Mouse (Mus musculus): ENCODE results near the gene Kcnj9. TPM values are rescaled to one million over a fixed set of nuclear protein-coding genes. Genes with fewer than 3 reads are reported as not detected.

The Kcnj9 gene
- total RNA-seq, 2 experiments from 2014 or later, result 0.22 TPM; not detected in 1

DNA sequence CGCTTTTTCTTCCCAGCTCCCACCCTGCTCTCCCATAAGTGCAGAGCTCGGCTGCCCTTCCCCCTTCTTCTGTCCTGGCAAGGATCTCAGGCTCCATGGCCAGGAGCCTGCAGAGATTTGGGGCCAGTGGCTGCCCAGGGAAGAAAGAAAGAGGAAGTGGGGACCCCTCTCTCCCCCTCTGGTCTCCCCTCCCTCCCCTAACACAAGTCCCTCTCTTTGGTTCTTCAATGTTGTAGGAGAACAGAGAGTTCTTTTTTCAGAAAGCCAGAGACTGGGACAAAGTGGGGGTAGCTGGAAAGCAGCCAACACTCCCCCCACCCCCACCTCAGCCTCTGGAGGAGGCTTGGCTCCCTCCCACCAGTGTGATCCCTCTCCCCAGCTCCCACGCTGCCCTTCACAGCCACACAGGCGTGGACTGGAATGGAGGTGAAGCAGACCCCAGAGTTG is 33.3 kb downstream of the Kcnj9 start:
- DNase-seq (ENCODE audit: low spot score in 2 of 2), result no peak

- DNase-seq (ENCODE audit: low spot score in 2 of 2), result no peak
These were observed 35.7 kb downstream of the Kcnj9 start for GRCm38 (mm10) chr1:172293449-172293848.

DNA sequence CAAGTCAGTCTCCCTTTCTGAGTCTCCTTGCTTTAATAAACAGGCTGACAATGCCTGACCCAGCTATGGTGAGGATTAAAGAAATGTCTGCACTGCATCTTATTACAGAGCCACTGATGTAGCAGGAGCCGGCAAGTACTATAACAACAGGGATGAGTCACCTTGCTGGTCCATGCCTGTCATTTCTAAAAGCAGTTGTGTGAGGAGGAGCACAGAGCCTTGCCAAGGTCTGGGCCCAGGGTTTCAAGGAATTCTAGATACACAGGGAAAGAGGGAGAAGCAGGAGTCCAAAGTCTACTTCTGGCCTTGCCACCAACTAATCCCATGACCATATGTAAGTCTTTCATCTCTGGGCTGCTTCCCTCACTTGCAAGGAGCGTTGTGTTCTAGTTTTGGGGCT is 36.2 kb downstream of the Kcnj9 start:
- DNase-seq (ENCODE audit: low spot score in 2 of 2), result no peak

GRCm38 (mm10) chr1:172289617-172289946 is 39.5 kb downstream of the Kcnj9 start:
- no peak for DNase-seq (ENCODE audit: low spot score in 2 of 2)

- no peak for DNase-seq (ENCODE audit: low spot score in 2 of 2)
These were observed 40.1 kb downstream of the Kcnj9 start for GRCm38 (mm10) chr1:172288900-172289616.

DNA sequence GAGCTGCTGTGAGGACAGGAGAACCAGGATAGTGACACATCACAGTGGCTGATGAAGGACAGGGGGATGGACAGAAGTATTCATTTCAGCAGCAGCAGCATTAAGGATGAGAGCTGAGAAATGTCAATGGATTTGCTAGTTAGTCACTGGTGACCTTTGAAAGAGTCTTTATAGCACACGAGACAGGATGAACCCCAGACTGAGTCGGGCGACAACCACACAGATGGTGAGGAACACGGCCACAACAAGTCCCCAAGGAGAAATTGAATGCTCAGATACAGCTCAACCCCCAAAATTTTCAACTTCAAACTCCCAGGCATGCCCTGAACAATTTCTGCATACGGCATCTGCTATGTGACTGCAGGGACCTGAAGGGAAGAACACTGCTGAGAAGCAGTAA is 42.4 kb downstream of the Kcnj9 start:
- no peak for DNase-seq (ENCODE audit: low spot score in 2 of 2)

DNA sequence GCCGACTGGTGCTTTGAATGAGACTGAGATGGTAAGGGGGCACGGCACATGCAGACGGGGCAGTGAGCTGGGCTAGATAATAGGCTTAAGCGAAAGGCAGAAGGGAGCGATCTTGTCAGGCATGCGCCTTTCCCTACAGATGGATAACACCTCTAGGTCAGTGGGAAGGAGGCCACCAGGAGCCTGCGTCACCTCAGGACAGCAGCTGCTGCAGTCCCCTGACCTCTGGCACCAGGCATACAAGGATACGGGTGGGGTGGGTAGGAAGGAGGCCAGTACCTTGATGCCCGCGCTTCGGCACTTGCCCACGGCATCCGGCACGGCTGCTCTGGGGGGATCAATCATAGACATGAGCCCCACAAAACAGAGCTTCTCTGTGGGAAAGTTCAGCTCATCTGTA is 44.9 kb downstream of the Kcnj9 start:
- DNase-seq (ENCODE audit: low spot score in 2 of 2), result no peak

GRCm38 (mm10) chr1:172283073-172283472 is 46.0 kb downstream of the Kcnj9 start:
- no peak for DNase-seq (ENCODE audit: low spot score in 2 of 2)

DNA sequence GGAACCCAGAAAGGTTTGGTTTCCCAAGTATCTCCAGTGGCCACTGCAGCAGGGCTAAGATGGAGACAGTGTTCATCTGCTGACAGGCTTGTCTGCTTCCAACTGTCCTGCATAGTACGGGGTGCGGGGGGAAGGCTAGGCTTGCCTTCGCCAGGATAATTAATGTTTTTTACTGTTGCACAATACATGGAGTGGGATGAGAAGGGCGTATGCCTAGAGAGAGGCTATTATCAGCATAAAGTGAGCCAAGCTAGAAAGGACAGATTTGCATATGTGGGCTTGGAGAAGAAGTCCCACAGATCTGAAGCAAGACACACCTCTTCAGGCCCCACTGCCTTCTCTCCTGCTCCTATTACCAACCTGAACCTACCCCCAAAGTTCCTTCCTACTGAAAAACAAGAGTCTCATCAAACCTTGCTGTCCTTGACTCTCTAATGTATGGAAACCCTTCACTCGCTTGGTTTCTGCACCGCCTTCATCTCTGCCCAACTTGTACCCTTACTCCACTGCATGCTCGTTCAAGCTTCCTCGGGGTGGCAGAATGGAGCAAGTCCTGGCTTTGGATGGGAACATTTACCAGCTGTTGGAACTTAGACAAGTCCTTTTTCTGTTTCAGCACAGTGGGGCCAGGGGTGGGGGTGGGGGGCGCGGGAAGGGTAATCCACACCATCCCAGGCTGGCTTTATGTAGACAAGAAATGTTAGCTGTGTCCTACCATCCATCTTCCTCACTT is 47.4 kb downstream of the Kcnj9 start:
- DNase-seq (ENCODE audit: low spot score in 2 of 2), result no peak

GRCm38 (mm10) chr1:172279768-172280509 is 49.2 kb downstream of the Kcnj9 start:
- no peak for DNase-seq (ENCODE audit: low spot score in 2 of 2)

DNA sequence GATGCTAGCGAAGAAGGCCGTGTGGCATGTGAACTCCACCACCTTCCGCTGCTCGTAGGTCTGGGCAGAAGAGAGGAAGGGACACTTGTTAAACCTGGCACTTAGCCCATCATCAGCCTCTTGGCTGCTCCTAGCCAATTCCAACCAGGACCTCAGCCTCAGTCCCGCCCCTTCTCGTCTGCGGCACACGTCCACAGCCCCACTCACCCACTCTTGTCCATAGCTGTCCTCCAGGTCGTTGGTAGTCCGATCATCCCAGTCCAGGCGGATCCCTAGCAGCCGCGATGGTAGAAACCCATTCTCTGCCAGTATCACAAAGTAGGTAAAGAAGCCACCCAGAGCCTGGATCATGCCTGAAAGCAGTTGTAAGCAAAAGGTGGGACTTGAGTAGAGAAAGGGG is 50.8 kb downstream of the Kcnj9 start:
- DNase-seq (ENCODE audit: low spot score in 2 of 2), result no peak

DNA sequence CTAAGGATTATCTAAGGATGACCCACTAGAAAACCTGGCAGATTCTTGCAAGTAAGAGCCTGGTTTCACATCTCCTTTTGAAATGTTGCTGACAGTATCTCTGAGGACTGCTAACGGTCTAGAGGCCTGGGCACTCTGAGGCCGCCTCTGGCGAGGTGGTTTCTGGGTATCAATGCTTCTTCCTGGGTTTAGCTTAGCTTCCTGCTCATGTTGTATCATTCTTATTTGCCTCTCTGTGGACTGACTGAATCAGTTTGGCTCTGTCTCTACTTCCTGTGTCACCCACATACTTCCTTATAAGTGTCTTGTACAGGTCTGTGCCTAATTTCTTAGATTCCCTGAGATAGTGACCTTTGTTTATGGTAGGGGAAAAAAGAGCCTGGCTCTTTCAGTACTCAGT is 51.9 kb downstream of the Kcnj9 start:
- no peak for DNase-seq (ENCODE audit: low spot score in 2 of 2)

DNA sequence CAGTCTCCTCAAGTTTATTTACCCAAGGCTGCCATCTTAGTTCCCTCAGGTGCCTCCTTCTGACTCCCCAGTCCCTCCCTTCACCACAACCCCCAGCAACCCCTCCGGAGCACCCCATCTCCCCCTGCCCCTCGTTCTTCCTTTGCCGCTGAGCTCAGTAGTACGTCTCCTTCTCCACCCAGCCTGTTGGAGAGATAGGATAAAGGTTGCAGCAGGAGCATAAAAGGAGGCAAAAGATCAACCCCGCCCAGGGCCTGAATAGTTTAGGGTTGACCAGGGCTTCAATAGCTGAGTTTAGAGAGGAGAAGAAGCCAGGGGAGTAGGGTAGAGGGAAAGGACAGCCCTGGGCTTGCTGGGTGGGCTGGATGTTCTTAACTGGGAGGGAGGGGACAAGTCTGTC is 54.6 kb downstream of the Kcnj9 start:
- no peak for DNase-seq (ENCODE audit: low spot score in 2 of 2)

- no peak for DNase-seq (ENCODE audit: low spot score in 2 of 2)
These were observed 55.0 kb downstream of the Kcnj9 start for GRCm38 (mm10) chr1:172274116-172274515.

GRCm38 (mm10) chr1:172273386-172273785 is 55.7 kb downstream of the Kcnj9 start:
- DNase-seq (ENCODE audit: low spot score in 2 of 2), result no peak

DNA sequence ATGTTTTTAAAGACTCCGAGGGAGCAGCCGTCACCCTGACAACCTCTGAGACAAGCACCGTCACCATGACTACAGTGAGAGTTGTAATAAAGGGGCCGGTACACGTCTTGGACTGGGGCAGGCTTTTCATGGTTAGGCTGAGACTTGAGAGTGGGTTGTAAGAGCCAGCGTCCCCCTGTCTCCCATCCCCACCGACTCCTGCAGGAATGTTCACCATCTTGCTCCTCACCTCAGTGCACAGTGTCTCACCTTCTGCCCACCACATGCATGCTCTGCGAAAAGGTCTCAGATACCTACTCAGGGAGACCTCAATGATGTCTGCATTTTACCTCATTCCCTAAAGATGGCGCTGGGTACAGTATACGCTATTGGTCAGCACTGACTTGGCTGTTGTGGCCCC is 57.4 kb downstream of the Kcnj9 start:
- DNase-seq (ENCODE audit: low spot score in 2 of 2), result no peak

GRCm38 (mm10) chr1:172271208-172271607 is 57.9 kb downstream of the Kcnj9 start:
- DNase-seq (ENCODE audit: low spot score in 2 of 2), result no peak

Other genes starting within 250 kb of the Kcnj9 start
- gene Copa, start 246.8 kb downstream of the Kcnj9 start, total RNA-seq (2021), result 100 to 1,000 TPM; 168 to 183 TPM
- 10 to 100 TPM; 79.5 to 94.9 TPM for gene Ncstn, start 246.5 kb downstream of the Kcnj9 start, total RNA-seq (2021)
- gene Pex19, start 202.6 kb downstream of the Kcnj9 start, total RNA-seq (2021), result 100 to 1,000 TPM; 121 to 130 TPM
- gene Dcaf8, start 181.2 kb downstream of the Kcnj9 start, total RNA-seq (2021), result 100 to 1,000 TPM in 1 of 2 experiments, 10 to 100 TPM in 1; 98.5 to 125 TPM
- gene Pea15a, start 122.5 kb downstream of the Kcnj9 start, total RNA-seq (2021), result 10 to 100 TPM; 55.2 to 72.6 TPM
- gene Casq1, start 109.5 kb downstream of the Kcnj9 start, total RNA-seq (2021), result 1 to 10 TPM in 1 of 2 experiments, under 1 TPM in 1; 0.66 to 1.9 TPM
- 1 to 10 TPM in 1 of 2 experiments, under 1 TPM in 1; 0.42 to 3.7 TPM for gene Atp1a4, start 70.9 kb downstream of the Kcnj9 start, total RNA-seq (2021)
- gene Igsf8, start 67.7 kb downstream of the Kcnj9 start, total RNA-seq (2021), result 10 to 100 TPM; 20.8 to 27.8 TPM
- 100 to 1,000 TPM; 128 to 221 TPM for gene Atp1a2, start 31.3 kb downstream of the Kcnj9 start, total RNA-seq (2021)
- gene Kcnj10, start 11.9 kb upstream of the Kcnj9 start, total RNA-seq (2021), result 1 to 10 TPM; 1.3 to 1.5 TPM
- gene Pigm, start 47.2 kb upstream of the Kcnj9 start, total RNA-seq (2021), result 10 to 100 TPM in 1 of 2 experiments, 1 to 10 TPM in 1; 9.3 to 11.5 TPM
- gene Slamf9, start 146.0 kb upstream of the Kcnj9 start, total RNA-seq (2021), result 1 to 10 TPM; 3.4 to 5.0 TPM
- gene Igsf9, start 152.5 kb upstream of the Kcnj9 start, total RNA-seq (2021), result 1 to 10 TPM; 1.1 to 3.2 TPM
- 10 to 100 TPM; 64.7 to 65.1 TPM for gene Tagln2, start 170.7 kb upstream of the Kcnj9 start, total RNA-seq (2021)
- gene Cfap45, start 191.5 kb upstream of the Kcnj9 start, total RNA-seq (2021), result under 1 TPM; 0.35 to 0.40 TPM
- gene Vsig8, start 226.6 kb upstream of the Kcnj9 start, total RNA-seq (2021), result under 1 TPM in 1 of 2 experiments, not detected in 1; 0.40 TPM

Measured in adrenal gland, adult 18-20 months (tissue).